Mouse (Mus musculus) forebrain, postnatal 0 days (tissue): ENCODE data around the gene Cog5. TPM values are rescaled to one million over a fixed set of nuclear protein-coding genes. Genes with fewer than 3 reads are reported as not detected.

Experiments
- ATAC-seq: fragments of 200-750 bp; cut with Nextera tagmentation; 2 replicates; pipeline ENCODE4 v1.8.0; 2017; ENCODE audit warnings: mild to moderate bottlenecking, moderate library complexity
- DNase-seq: peaks from one replicate; pipeline ENCODE4 v3.0.0-alpha.2; 2015
- H3K27ac ChIP-seq: fragments of 300-500 bp; sonication (generic); 2 replicates; pipeline ENCODE4 v1.5.1; 2014; ENCODE audit warnings: low read depth, mild to moderate bottlenecking, antibody characterized with exemption, low read length, moderate library complexity, mixed read lengths
- H3K27me3 ChIP-seq: fragments of 300-500 bp; sonication (generic); 2 replicates; pipeline ENCODE4 v1.6.1; 2014; ENCODE audit warnings: mild to moderate bottlenecking, low read length, mixed read lengths; ENCODE audit not compliant: insufficient read depth
- H3K36me3 ChIP-seq: fragments of 300-500 bp; sonication (generic); 2 replicates; pipeline ENCODE4 v1.6.1; 2014; ENCODE audit warnings: mild to moderate bottlenecking, moderate library complexity; ENCODE audit not compliant: insufficient read depth
- H3K4me1 ChIP-seq: fragments of 300-500 bp; sonication (generic); 2 replicates; pipeline ENCODE4 v1.6.1; 2014; ENCODE audit warnings: antibody characterized with exemption; ENCODE audit not compliant: insufficient read depth
- H3K4me2 ChIP-seq: fragments of 300-500 bp; sonication (generic); 2 replicates; pipeline ENCODE4 v1.6.1; 2014; ENCODE audit warnings: low read depth, mild to moderate bottlenecking, moderate library complexity
- H3K4me3 ChIP-seq: fragments of 300-500 bp; sonication (generic); 2 replicates; pipeline ENCODE4 v1.5.1; 2014; ENCODE audit warnings: low read depth, low read length, mixed read lengths
- H3K9ac ChIP-seq: fragments of 300-500 bp; sonication (generic); 2 replicates; pipeline ENCODE4 v1.6.1; 2014; ENCODE audit warnings: mild to moderate bottlenecking
- H3K9me3 ChIP-seq: fragments of 300-500 bp; sonication (generic); 2 replicates; pipeline ENCODE4 v1.6.1; 2016; ENCODE audit warnings: low read length
- CTCF ChIP-seq: sonication (generic); IDR thresholded peaks from 2 replicates; pipeline ENCODE4 v1.5.1; 2016; ENCODE audit warnings: antibody characterized with exemption, control low read depth, low read depth
- WGBS: fragments of 180-500 bp; shearing (Covaris S2); extraction: QIAGEN DNeasy Blood & Tissue Kit; methylation state at CpG from one replicate; pipeline ENCODE4 v1.1.7; 2014; 5-methylcytosine and 5-hydroxymethylcytosine counted together
- polyA plus RNA-seq: library from polyadenylated mRNA; unstranded; fragments of >200 nt; fragmentation: Nextera tagmentation; extraction: Ambion mirVana; gene quantifications from 2 replicates; pipeline ENCODE4 v1.2.1, GENCODE M21; 2015
- total RNA-seq: library from RNA; depleted of rRNA; stranded (reverse); fragments of >200 nt; gene quantifications from 2 replicates; pipeline ENCODE4 v1.2.3, GENCODE M21; 2014

Cog5 gene
- total and polyA plus RNA-seq, 2 experiments from 2014 or later, result 17.3 to 47.7 TPM

DNA sequence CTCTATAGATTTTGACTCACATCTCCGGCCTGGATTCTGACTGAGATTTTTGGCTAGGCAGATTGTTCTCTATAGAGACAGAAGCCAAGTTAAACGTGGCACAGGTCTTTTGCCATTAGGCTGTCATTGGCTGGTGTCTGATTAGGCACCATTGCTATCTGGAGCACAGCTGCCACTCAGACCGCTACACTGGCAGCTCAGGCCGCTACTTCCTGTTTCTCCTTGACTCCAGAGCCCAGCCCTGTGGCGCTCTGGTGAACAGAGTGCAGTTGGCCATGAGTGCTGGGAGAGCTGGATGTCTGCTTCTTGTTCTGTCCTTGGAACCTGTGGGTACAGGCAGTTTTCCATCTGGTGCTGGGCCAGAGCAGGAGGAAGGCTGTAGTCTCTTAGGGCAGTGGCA is 262.6 kb downstream of the Cog5 start:
- H3K9me3 ChIP-seq, result no peaks in the 10 kb centered on the region
- ATAC-seq (peak; percentile 55), DNase-seq (no peak)
- H3K4me2 ChIP-seq, result no peak overlapping the region
- 76% methylated on average over 5 of the region's 5 CpGs for WGBS
- no peak overlapping the region for H3K4me3 ChIP-seq
- H3K9ac ChIP-seq, result no peak overlapping the region
- no peak overlapping the region for H3K27ac ChIP-seq
- H3K36me3 ChIP-seq, result peaks cover 5% of the 10 kb centered on the region; the same call in 1 of the 2 replicates
- TF ChIP-seq CTCF, result no peak
- H3K4me1 ChIP-seq, result no peaks in the 10 kb centered on the region
- H3K27me3 ChIP-seq, result no peaks in the 10 kb centered on the region

DNA sequence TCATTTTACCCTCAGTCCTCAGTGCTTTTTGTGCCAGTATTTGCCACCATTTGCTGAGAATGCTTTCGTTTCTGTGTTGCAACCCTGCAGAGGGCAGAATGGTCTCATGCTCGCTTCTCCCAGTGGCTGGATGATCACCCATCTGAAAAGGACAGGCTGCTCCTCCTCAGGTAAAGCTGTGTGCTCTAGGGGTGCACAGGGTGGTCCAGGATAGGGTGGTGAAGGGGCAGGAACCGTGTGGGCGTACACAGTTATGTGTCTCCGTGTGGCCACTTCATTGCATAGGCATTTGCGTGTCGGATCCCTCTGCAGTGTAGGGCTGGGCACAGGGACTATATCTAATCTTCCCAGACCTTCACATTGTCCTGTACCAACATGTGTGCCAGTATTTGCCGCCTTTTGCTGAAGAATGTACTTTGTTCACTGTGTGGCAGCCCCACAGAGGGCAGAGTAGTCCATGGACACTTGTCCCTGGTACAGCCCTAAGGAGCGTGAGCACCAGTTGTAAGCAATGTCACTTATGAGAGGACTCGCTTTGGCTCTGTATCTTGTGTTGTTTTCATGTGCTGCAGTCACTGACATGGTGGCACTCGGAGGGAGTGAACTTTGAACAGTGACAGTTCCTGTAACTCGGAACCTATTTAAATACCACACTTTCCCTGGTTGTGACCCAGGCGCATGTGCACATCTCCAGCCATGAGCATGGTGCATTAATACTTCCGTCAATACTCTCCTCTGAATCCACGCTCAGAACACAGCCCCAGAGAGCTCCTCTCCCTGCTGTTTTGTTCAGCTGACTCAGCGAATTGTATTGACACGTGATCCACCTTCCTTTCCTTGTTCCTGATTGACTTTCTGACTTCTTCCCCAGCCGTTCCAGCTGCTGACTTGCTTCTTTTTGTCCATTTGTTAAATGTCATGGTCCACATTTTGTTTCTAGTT is 266.1 kb downstream of the Cog5 start:
- TF ChIP-seq CTCF, result no peak

DNA sequence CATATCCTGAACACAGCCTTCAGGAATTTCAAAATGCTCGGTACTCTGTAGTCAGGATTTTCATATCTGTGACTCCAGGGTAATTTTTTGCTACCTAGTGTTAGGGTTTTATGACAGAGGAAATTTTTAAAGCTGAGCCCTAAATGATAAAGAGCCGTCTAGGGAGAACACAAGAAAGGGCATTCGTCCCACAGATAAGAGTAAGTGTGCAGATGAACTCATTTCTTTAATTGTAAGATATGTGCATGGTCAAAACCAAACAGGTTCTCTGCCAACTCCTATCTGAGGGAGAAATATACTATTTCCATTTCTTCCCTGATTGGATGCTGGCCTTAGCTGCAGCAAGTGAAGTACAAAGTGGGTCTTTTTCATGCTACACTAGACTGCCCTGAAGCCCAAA is 269.5 kb downstream of the Cog5 start:
- no peak overlapping the region for H3K4me2 ChIP-seq
- no peaks in the 10 kb centered on the region for H3K27me3 ChIP-seq
- WGBS, result 92% methylated on average over 3 of the region's 3 CpGs
- no peaks in the 10 kb centered on the region for H3K9me3 ChIP-seq
- H3K9ac ChIP-seq, result no peak overlapping the region
- DNase-seq, result no peak
- peaks cover 38% of the 10 kb centered on the region for H3K36me3 ChIP-seq
- no peak for ATAC-seq
- H3K27ac ChIP-seq, result no peak overlapping the region
- no peak for TF ChIP-seq CTCF
- H3K4me1 ChIP-seq, result no peaks in the 10 kb centered on the region
- no peak overlapping the region for H3K4me3 ChIP-seq

More for the DNA sequence above, 266.1 kb downstream of the Cog5 start:
- H3K27ac ChIP-seq, result no peak overlapping the region
- 87% methylated on average over 18 of the region's 18 CpGs for WGBS
- no peak overlapping the region for H3K4me2 ChIP-seq
- H3K9me3 ChIP-seq, result no peaks in the 10 kb centered on the region
- no peaks in the 10 kb centered on the region for H3K27me3 ChIP-seq
- ATAC-seq (no peak), DNase-seq (no peak)
- no peaks in the 10 kb centered on the region for H3K4me1 ChIP-seq
- peaks cover 21% of the 10 kb centered on the region for H3K36me3 ChIP-seq
- no peak overlapping the region for H3K9ac ChIP-seq
- no peak overlapping the region for H3K4me3 ChIP-seq

DNA sequence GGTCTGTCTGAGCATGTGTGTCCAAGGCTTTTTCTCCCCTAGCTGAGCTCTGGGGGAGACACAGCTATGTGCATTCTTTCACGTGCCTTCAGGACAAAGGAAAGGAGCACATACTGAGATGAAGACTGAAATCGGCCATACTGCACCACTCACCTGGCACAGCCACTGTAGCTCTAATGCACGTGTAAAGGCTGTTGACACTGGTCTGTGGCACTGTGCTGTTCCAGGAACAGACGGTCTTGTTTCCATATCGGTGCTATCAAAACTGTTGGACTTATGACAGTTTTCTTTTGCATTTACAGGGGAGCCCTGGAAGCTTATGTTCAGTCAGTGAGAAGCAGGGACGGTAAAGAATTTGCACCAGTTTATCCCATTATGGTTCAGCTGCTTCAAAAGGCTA is 270.7 kb downstream of the Cog5 start:
- Histone ChIP-seq H3K4me3 (no peak overlapping the region), H3K27ac (no peak overlapping the region), H3K9me3 (no peaks in the 10 kb centered on the region), H3K4me1 (no peaks in the 10 kb centered on the region), H3K36me3 (peaks cover 43% of the 10 kb centered on the region), H3K27me3 (no peaks in the 10 kb centered on the region), H3K9ac (no peak overlapping the region), H3K4me2 (no peak overlapping the region)
- ATAC-seq (no peak), DNase-seq (no peak)
- TF ChIP-seq CTCF, result no peak
- WGBS, result 65% methylated on average over 6 of the region's 6 CpGs

DNA sequence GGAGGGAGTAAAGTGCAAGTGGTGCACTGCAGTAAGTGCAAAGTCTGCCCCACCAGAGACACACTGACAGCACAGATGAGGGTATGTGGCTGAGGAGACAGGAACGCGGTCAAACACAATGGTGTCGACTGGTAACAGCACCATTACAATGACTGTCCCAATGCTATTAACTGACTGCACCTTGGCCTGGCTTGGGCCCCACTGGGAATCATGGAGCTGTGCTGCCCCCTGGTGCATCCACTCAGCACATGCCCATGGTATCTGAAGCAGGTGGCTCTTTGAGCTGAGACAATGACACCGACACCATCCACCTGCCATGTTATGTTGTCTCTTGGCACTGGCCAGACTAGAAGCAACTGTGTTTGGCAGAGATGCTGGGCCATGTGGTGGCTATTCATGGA is 272.0 kb downstream of the Cog5 start:
- peak; percentile 88 for ATAC-seq
- H3K27me3 ChIP-seq, result no peaks in the 10 kb centered on the region
- H3K4me2 ChIP-seq, result no peak overlapping the region
- DNase-seq, result peak; percentile 78
- H3K27ac ChIP-seq, result no peak overlapping the region
- peaks cover 48% of the 10 kb centered on the region for H3K36me3 ChIP-seq
- WGBS, result 37% methylated on average over 4 of the region's 4 CpGs
- H3K9me3 ChIP-seq, result no peaks in the 10 kb centered on the region
- peak; percentile 94 for TF ChIP-seq CTCF
- no peak overlapping the region for H3K4me3 ChIP-seq
- H3K9ac ChIP-seq, result no peak overlapping the region
- H3K4me1 ChIP-seq, result no peaks in the 10 kb centered on the region

DNA sequence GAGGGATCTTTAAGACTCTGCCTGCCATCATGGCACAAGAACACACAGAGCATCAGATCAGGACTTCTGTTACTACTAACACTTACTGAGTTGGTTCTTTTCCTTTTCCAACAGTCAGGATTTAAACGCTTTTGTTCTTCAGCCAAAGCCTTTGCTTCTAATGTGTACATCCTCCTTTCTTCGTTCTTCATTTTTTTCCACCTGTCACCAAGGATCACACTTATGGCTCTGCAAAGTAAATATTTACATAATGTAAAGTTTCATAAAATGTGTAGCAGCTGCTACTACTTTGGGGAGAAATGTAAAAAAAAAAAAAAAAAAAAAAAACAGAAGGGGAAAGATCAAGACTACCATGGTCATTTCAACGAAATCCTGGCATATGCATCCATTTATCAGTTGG is 273.8 kb downstream of the Cog5 start:
- 68% methylated on average over 3 of the region's 3 CpGs for WGBS
- peaks cover 54% of the 10 kb centered on the region for H3K36me3 ChIP-seq
- H3K27me3 ChIP-seq, result no peaks in the 10 kb centered on the region

DNA sequence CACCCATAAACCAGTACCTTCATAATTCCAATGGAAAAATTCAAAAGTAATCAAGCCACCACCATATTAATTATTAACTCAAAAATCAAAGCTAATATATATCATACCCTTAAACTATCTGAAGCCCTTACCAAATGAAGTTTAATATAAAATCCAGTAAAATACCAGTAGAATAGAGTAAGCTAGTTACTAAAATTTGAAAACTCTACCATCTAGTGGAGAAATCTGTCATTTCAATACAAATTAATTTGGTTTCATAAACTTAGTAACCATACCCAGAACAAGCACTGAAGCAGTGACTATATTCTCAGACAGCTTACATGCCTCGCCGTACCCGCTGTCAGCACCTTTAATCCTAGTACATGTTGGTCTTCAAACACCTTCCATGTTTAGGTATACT is 277.1 kb downstream of the Cog5 start:
- 92% methylated on average over 3 of the region's 3 CpGs for WGBS
- H3K27me3 ChIP-seq, result no peaks in the 10 kb centered on the region
- DNase-seq (no peak), ATAC-seq (peak; percentile 54)
- no peak overlapping the region for H3K4me2 ChIP-seq
- peaks cover 53% of the 10 kb centered on the region for H3K36me3 ChIP-seq
- TF ChIP-seq CTCF, result peak; percentile 40
- no peak overlapping the region for H3K4me3 ChIP-seq
- H3K9ac ChIP-seq, result no peak overlapping the region
- H3K9me3 ChIP-seq, result no peaks in the 10 kb centered on the region
- no peaks in the 10 kb centered on the region for H3K4me1 ChIP-seq
- H3K27ac ChIP-seq, result no peak overlapping the region

More for the DNA sequence above, 273.8 kb downstream of the Cog5 start:
- DNase-seq, result no peak
- Histone ChIP-seq H3K4me3 (no peak overlapping the region), H3K4me1 (no peaks in the 10 kb centered on the region), H3K9ac (no peak overlapping the region), H3K9me3 (no peaks in the 10 kb centered on the region), H3K27ac (no peak overlapping the region), H3K4me2 (no peak overlapping the region)
- no peak for ATAC-seq
- no peak for TF ChIP-seq CTCF
